Mouse (Mus musculus): Measurements from ENCODE around the gene Crebl2. TPM values are rescaled to one million over a fixed set of nuclear protein-coding genes. Genes with fewer than 3 reads are reported as not detected.

Crebl2 gene
- polyA plus RNA-seq, 1 experiment from 2014 or later, result 6.6 TPM

DNA sequence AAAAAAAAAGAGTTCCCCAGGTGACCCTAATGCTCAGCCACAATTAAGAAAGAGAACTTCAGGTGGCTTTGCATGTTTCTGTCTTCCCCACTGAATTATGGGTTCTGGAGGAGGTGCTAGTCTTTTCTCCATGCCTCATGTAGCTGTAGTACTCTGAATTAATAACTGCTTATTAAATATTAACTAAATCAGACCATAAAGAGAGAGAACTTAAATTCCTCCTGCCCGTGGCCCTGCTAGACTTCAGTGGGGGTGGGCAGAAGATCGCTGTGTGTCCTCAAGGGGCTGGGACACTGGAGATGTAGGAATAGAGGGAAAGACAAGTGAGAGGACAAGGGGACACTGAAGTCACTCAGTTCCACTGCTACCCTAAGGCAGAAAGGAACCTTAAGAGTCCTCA is 42.3 kb downstream of the Crebl2 start:
- Histone ChIP-seq H3K4me2 (ENCODE audit: low read depth, low read length) (no peak overlapping the region), H3K4me1 (ENCODE audit: insufficient read depth) (no peaks in the 10 kb centered on the region; the same call in 1 of the 2 replicates), H3K9me3 (ENCODE audit: low read length) (no peaks in the 10 kb centered on the region), H3K9ac (replicated peaks) (no peak overlapping the region), H3K27me3 (ENCODE audit: insufficient read depth, low read length) (no peaks in the 10 kb centered on the region), H3K4me3 (ENCODE audit: low read depth, low read length) (no peak overlapping the region), H3K27ac (ENCODE audit: low read depth) (no peak overlapping the region), H3K36me3 (replicated peaks; ENCODE audit: insufficient read depth, low read length) (peaks cover 11% of the 10 kb centered on the region)
- DNase-seq (no peak), ATAC-seq (no peak)
- WGBS (ENCODE audit: insufficient replicate concordance), result 79% methylated on average over 2 of the region's 2 CpGs
- TF ChIP-seq CTCF (IDR thresholded peaks at IDR 0.05; ENCODE audit: low read depth) (no peak), EP300 (IDR thresholded peaks at IDR 0.05; ENCODE audit: low read depth) (no peak)

DNA sequence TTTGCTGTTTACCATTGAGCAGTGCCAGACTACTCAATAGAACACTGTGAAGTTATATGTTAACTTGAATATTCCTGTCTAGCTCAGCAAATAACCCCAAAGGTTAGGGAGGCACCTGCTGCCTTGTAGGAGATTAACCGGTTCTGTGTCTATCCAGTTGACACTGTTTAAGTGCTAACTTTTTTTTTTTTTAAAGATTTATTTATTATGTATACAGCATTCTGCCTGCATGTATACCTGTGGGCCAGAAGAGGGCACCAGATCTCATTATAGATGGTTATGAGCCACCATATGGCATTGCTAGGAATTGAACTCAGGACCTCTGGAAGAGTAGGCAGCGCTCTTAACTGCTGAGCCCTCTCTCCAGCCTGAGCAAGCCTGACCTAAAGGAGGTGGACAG is 43.1 kb downstream of the Crebl2 start:
- Histone ChIP-seq H3K9me3 (ENCODE audit: low read length) (no peaks in the 10 kb centered on the region), H3K27ac (ENCODE audit: low read depth) (no peak overlapping the region), H3K4me3 (ENCODE audit: low read depth, low read length) (no peak overlapping the region), H3K36me3 (replicated peaks; ENCODE audit: insufficient read depth, low read length) (peaks cover 11% of the 10 kb centered on the region), H3K27me3 (ENCODE audit: insufficient read depth, low read length) (no peaks in the 10 kb centered on the region), H3K4me1 (ENCODE audit: insufficient read depth) (no peaks in the 10 kb centered on the region; the same call in 1 of the 2 replicates), H3K9ac (replicated peaks) (no peak overlapping the region), H3K4me2 (ENCODE audit: low read depth, low read length) (no peak overlapping the region)
- TF ChIP-seq CTCF (IDR thresholded peaks at IDR 0.05; ENCODE audit: low read depth), result peak; percentile 74
- no peak for TF ChIP-seq EP300 (IDR thresholded peaks at IDR 0.05; ENCODE audit: low read depth)
- DNase-seq (no peak), ATAC-seq (peak; percentile 12; the same call in 1 of the 2 replicates)
- WGBS (ENCODE audit: insufficient replicate concordance), result 67% methylated on average over 2 of the region's 2 CpGs

DNA sequence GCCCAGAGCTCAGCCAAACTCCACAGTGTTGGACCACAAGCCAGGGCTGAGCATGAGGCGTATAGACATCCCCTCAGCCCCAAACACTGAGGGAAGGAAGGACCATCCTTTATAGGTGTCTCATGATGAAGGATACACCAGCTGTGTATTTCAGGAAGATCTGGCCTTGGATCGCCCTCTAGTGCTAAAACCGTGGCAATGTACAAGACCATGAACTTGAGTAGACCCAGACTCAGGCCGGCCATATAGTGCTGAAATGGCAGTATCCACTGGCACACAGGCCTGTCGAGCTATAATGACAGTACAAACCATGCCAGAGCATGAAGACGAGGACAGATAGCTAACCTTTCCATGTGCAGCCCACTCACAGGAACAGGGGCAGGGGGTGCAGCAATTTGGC is 46.8 kb downstream of the Crebl2 start:
- Histone ChIP-seq H3K27me3 (ENCODE audit: insufficient read depth, low read length) (no peaks in the 10 kb centered on the region), H3K4me1 (ENCODE audit: insufficient read depth) (no peaks in the 10 kb centered on the region), H3K27ac (ENCODE audit: low read depth) (no peak overlapping the region), H3K4me3 (ENCODE audit: low read depth, low read length) (no peak overlapping the region), H3K36me3 (replicated peaks; ENCODE audit: insufficient read depth, low read length) (no peaks in the 10 kb centered on the region; the same call in 1 of the 2 replicates), H3K9ac (replicated peaks) (no peak overlapping the region), H3K4me2 (ENCODE audit: low read depth, low read length) (no peak overlapping the region), H3K9me3 (ENCODE audit: low read length) (no peaks in the 10 kb centered on the region)
- DNase-seq, result peak; percentile 23
- TF ChIP-seq CTCF (IDR thresholded peaks at IDR 0.05; ENCODE audit: low read depth) (peak; percentile 67), EP300 (IDR thresholded peaks at IDR 0.05; ENCODE audit: low read depth) (no peak)
- ATAC-seq, result 0 out of 2 replicates have a peak, but pooled peaks have one; percentile 12
- WGBS (ENCODE audit: insufficient replicate concordance), result 49% methylated on average over 6 of the region's 6 CpGs

DNA sequence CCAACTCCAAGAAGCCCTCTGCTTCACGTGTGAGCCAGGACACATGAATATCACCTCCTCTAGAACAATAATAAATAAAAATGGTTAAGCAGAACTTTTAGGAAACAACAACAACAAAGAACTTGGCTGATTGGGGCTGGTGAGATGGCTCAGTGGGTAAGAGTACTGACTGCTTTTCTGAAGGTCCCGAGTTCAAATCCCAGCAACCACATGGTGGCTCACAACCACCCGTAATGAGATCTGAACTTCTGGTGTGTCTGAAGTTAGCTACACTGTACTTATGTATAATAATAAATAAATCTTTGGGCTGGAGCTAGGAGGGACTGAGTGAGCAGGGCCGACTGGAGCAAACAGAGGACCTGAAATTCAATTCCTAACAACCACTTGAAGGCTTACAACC is 47.3 kb downstream of the Crebl2 start:
- no peak for ATAC-seq
- no peak overlapping the region for H3K9ac ChIP-seq (replicated peaks)
- no peaks in the 10 kb centered on the region for H3K4me1 ChIP-seq (ENCODE audit: insufficient read depth)
- WGBS (ENCODE audit: insufficient replicate concordance), result 78% methylated on average over 4 of the region's 4 CpGs
- H3K27ac ChIP-seq (ENCODE audit: low read depth), result no peak overlapping the region
- no peak overlapping the region for H3K4me2 ChIP-seq (ENCODE audit: low read depth, low read length)
- no peaks in the 10 kb centered on the region; the same call in 1 of the 2 replicates for H3K36me3 ChIP-seq (replicated peaks; ENCODE audit: insufficient read depth, low read length)
- no peaks in the 10 kb centered on the region for H3K27me3 ChIP-seq (ENCODE audit: insufficient read depth, low read length)
- H3K4me3 ChIP-seq (ENCODE audit: low read depth, low read length), result no peak overlapping the region
- TF ChIP-seq EP300 (IDR thresholded peaks at IDR 0.05; ENCODE audit: low read depth) (no peak), CTCF (IDR thresholded peaks at IDR 0.05; ENCODE audit: low read depth) (no peak)
- no peaks in the 10 kb centered on the region for H3K9me3 ChIP-seq (ENCODE audit: low read length)
- no peak for DNase-seq

DNA sequence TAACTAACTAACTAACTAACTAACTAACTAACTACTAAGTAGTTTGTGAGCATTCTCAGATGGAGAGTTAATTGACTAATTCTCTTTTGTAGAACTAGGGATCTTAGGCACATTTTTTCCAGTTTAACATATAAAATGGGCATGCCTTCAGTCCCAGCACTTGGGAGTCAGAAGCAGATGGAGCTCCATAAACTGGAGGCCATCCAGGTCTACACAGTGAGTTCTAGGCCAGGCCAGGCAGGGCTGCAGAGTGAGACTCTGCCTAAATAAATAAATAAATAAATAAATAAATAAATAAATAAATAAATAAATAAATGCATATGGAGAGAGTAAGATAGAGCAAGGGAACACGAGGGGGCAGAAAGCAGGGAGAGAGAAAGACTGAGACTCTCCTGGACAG is 47.9 kb downstream of the Crebl2 start:
- 68% methylated on average over 1 of the region's 1 CpGs for WGBS (ENCODE audit: insufficient replicate concordance)
- Histone ChIP-seq H3K27ac (ENCODE audit: low read depth) (no peak overlapping the region), H3K9ac (replicated peaks) (no peak overlapping the region), H3K4me3 (ENCODE audit: low read depth, low read length) (no peak overlapping the region), H3K4me1 (ENCODE audit: insufficient read depth) (no peaks in the 10 kb centered on the region), H3K4me2 (ENCODE audit: low read depth, low read length) (no peak overlapping the region), H3K36me3 (replicated peaks; ENCODE audit: insufficient read depth, low read length) (no peaks in the 10 kb centered on the region; the same call in 1 of the 2 replicates), H3K27me3 (ENCODE audit: insufficient read depth, low read length) (no peaks in the 10 kb centered on the region), H3K9me3 (ENCODE audit: low read length) (no peaks in the 10 kb centered on the region)
- DNase-seq (no peak), ATAC-seq (no peak)
- TF ChIP-seq CTCF (IDR thresholded peaks at IDR 0.05; ENCODE audit: low read depth), result no peak

DNA sequence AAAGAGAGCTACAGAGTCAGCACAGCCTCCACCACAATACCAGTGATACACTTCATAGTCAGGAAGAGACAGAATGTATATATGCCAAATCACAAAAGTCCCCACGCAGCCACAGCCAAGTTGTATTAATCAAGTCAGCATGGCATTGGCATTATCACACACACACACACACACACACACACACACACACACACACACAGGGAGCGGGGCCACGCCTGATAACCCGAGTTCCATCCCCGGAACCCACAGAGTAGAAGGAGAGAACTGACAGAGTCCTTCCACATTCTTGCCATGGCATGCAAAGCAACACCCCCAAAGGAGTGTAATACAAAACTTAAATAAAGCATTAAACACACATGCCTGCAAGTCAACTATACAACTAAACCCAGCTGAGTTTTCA is 49.6 kb downstream of the Crebl2 start:
- ATAC-seq, result no peak
- H3K9me3 ChIP-seq (ENCODE audit: low read length), result no peaks in the 10 kb centered on the region
- H3K27me3 ChIP-seq (ENCODE audit: insufficient read depth, low read length), result no peaks in the 10 kb centered on the region
- H3K9ac ChIP-seq (replicated peaks), result no peak overlapping the region
- no peak overlapping the region for H3K4me3 ChIP-seq (ENCODE audit: low read depth, low read length)
- no peak overlapping the region for H3K27ac ChIP-seq (ENCODE audit: low read depth)
- TF ChIP-seq CTCF (IDR thresholded peaks at IDR 0.05; ENCODE audit: low read depth) (no peak), EP300 (IDR thresholded peaks at IDR 0.05; ENCODE audit: low read depth) (no peak)
- H3K36me3 ChIP-seq (replicated peaks; ENCODE audit: insufficient read depth, low read length), result no peaks in the 10 kb centered on the region; the same call in 1 of the 2 replicates
- no peaks in the 10 kb centered on the region for H3K4me1 ChIP-seq (ENCODE audit: insufficient read depth)
- no peak for DNase-seq
- WGBS (ENCODE audit: insufficient replicate concordance), result 74% methylated on average over 5 of the region's 5 CpGs
- H3K4me2 ChIP-seq (ENCODE audit: low read depth, low read length), result no peak overlapping the region

DNA sequence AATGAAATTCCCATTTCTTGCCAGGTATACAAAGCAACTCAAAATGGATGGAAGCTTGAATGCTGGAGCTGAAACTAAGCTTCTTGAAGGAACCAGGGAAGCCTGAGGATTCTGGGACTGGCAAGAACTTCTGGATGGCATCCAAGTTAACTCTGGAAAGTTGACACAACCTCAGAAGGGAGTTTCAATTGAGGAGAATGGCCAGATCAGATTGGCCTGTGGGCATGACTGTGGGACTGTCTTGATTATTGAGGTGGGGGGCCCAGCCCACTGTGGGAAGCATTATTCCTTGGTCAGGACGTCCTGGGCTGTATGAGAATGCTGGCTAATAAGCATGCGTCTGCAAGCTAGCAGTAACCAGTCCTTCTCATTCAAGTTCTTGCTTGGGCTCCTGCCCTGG is 50.1 kb downstream of the Crebl2 start:
- TF ChIP-seq EP300 (IDR thresholded peaks at IDR 0.05; ENCODE audit: low read depth) (no peak), CTCF (IDR thresholded peaks at IDR 0.05; ENCODE audit: low read depth) (no peak)
- H3K4me1 ChIP-seq (ENCODE audit: insufficient read depth), result no peaks in the 10 kb centered on the region
- DNase-seq (no peak), ATAC-seq (no peak)
- H3K27me3 ChIP-seq (ENCODE audit: insufficient read depth, low read length), result no peaks in the 10 kb centered on the region
- no peaks in the 10 kb centered on the region; the same call in 1 of the 2 replicates for H3K36me3 ChIP-seq (replicated peaks; ENCODE audit: insufficient read depth, low read length)
- H3K27ac ChIP-seq (ENCODE audit: low read depth), result no peak overlapping the region
- 86% methylated on average over 2 of the region's 2 CpGs for WGBS (ENCODE audit: insufficient replicate concordance)
- H3K9ac ChIP-seq (replicated peaks), result no peak overlapping the region
- no peak overlapping the region for H3K4me2 ChIP-seq (ENCODE audit: low read depth, low read length)
- no peak overlapping the region for H3K4me3 ChIP-seq (ENCODE audit: low read depth, low read length)
- H3K9me3 ChIP-seq (ENCODE audit: low read length), result no peaks in the 10 kb centered on the region
